Mouse (Mus musculus): Measurements from ENCODE around the gene Endov.
A peak's percentile ranks its signal among the peaks of the same experiment; 100 is the strongest.

Endov gene

GRCm38 (mm10) chr11:119519387-119519786, 28.2 kb downstream of the Endov start:
- no peak for DNase-seq

- no peak for DNase-seq
Observed at GRCm38 (mm10) chr11:119520005-119520712, 29.0 kb downstream of the Endov start.

GRCm38 (mm10) chr11:119520713-119521063, 29.5 kb downstream of the Endov start:
- no peak for DNase-seq

- no peak for DNase-seq
Observed at GRCm38 (mm10) chr11:119521920-119522710, 31.0 kb downstream of the Endov start.

DNA sequence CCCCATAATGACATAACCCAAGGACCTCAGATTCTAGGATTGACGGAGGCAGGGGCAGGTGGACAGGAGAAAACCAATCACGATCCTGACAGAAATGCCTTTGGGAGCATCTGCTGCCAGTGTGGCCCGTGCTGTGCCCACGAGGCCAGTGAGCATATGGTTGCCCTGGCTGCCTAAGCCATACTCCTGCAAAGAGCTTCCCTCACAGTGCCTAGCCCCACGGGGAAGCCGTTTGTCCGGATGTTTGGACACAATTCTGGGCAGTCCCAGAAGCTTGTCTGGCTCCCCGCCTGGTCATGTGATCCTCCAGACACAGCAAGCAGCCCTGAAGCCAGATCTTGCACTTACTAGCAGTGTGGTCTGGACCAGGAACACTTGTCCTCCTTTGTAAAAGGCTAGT, 31.6 kb downstream of the Endov start:
- DNase-seq = no peak

- DNase-seq = no peak
Observed at GRCm38 (mm10) chr11:119523392-119523791, 32.2 kb downstream of the Endov start.

GRCm38 (mm10) chr11:119524545-119524949, 33.4 kb downstream of the Endov start:
- DNase-seq = peak; percentile 94

- DNase-seq = no peak
Observed at GRCm38 (mm10) chr11:119526068-119526966, 35.2 kb downstream of the Endov start.

GRCm38 (mm10) chr11:119528930-119529329, 37.8 kb downstream of the Endov start:
- DNase-seq = no peak

GRCm38 (mm10) chr11:119532460-119532859, 41.3 kb downstream of the Endov start:
- no peak for DNase-seq

- DNase-seq = no peak
Observed at GRCm38 (mm10) chr11:119533745-119534144, 42.6 kb downstream of the Endov start.

GRCm38 (mm10) chr11:119539944-119540343, 48.8 kb downstream of the Endov start:
- no peak for DNase-seq

- DNase-seq = no peak
Observed at GRCm38 (mm10) chr11:119540560-119540959, 49.4 kb downstream of the Endov start.

- no peak for DNase-seq
Observed at GRCm38 (mm10) chr11:119541082-119541481, 49.9 kb downstream of the Endov start.

- DNase-seq = no peak
Observed at GRCm38 (mm10) chr11:119542371-119542770, 51.2 kb downstream of the Endov start.

DNA sequence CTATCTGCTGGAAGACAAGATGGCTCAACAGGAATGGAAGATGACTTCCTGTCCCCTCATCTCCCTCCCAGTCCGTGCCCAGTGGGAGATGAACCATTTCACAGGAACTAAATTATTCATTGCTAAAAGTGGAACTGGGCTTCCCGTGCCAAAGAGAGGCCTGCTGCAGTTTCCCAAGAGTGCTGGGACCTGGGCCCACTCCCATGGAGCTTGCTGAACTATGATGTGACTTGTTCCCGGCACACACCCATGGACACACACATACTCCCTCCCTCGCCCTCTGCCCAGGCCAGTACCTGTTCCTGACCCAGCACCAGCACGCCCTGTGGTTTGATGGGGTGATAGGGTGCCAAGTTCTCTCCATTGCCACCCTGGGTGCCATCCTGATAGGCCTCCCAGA, 51.7 kb downstream of the Endov start:
- no peak for DNase-seq

DNA sequence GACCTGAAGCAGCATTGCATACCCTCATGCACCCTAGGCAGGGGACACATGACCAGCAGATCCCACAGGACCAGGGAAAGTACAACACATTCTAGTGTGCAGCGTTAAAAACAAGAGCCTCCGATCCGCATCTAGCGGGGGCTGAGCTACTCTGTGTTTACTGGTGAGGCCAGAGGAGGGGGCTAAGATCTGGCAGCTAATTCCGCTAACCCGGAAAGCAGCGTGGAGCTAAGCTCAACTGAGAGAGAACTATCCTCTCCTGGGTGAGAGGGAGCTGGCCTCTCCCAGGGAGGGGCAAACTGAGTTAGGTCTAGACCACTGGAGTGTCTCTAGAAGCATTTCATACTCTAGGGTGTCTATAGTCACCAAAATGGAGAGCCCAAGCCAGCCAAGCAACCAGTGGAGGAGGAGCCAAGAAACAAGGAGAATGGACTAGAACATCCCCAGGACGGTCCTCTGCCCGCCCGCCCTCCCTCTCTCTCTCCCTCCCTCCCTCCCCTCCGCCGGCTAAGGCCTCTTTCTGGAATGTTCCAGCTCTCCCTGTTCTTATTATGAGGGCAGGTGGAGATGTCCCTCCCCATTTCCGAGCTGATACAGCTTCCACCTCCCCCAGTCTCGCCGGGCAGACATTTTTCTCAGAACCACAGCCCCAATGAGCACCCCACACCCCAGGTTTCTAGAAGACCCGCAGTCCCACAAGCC, 52.8 kb downstream of the Endov start:
- DNase-seq = no peak

GRCm38 (mm10) chr11:119544518-119545105, 53.5 kb downstream of the Endov start:
- DNase-seq = no peak

DNA sequence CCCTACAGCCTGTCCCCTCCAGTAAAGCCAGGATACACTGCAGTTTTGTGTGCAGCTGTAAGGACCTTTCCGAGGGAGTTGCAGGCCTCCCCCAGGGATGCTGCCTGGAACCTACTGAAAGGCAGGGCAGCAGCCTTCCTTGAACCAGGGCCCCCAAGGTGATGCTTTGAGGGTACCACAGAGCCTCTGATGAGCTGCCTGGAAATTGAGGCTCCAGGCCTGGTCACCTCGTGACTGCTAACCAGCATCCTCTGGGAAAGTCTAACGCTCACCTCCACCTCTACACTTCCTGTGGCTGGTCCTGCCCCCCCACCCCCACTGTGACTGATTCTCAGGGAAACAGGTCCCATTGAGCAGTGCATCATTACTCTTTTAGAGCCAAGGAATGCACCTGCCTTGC, 54.1 kb downstream of the Endov start:
- no peak for DNase-seq

DNA sequence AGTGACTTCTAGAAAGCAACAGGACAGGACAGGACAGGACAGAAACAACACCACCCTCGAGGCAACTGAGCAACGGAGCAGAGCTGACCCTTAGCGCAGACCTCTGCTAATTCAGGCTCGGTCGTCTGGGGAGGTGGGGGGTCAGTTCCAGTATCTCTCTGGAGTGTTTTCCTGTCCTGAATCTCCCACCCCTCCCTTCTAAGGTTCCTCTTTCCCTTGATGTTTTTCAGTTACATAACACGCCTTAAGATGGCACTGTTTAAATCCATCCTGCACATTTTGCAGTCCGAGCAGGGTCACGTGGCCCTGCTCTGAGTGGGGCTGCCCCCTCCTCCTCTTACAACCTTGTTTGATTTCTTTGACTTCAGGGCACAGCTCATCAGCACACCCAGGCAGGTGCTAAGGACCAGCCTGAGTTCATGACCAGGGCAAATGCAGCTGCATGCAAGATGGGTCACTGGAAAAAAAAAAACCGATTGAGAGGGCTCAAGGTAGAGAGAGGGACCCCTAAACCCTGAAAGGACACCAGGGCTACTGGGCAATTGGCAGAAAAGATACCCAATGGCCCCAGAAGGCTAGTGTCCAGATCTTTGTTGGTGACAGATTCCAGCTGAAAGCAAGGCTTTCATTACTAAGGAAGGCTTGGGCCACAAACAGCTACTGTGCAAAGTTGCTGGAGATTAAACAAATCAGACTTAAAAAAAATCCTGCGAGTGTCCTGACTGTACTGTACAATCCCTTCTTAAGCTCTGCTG, 54.8 kb downstream of the Endov start:
- peak; percentile 67 for DNase-seq

GRCm38 (mm10) chr11:119546496-119547182, 55.5 kb downstream of the Endov start:
- DNase-seq = peak; percentile 46
